Mouse (Mus musculus): ENCODE measurements around the gene Gm20824. TPM values are rescaled to one million over a fixed set of nuclear protein-coding genes. Genes with fewer than 3 reads are reported as not detected.
"Not testable (repeated sequence)": the region's sequence is repeated elsewhere in the genome, so short reads cannot be mapped to it uniquely, and the experiment has no call there.

The Gm20824 gene
- polyA plus RNA-seq (2014; fragmentation: Nextera tagmentation; extraction: Ambion mirVana), result not detected in 2 replicates

DNA sequence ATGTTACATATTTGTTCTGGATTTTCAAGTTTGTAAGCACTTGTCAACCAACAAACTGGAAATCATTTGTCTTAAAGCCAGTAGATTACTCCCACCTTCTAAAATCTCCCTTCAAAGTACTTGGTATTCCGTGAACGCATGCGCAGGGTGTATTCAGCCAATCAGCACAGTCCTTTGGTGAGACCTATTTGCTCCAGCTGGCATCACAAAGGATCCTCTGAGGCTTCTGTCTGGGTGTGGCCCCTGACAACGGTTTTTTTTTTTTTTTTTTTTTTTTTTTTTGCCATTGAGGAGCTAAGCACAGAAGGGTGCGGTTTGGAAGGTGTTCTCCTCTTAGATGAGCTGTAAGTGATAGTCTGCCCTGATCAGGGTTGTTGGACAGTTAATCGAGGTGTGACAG, at the start of gene Gm20824:
Gene Gm20824 (plus strand): TSS at position 301 of the 400 bp plus-strand sequence.
- not testable (repeated sequence) for H3K27ac ChIP-seq (replicated peaks; ENCODE audit: low read depth, low read length); H3K9me3 ChIP-seq (ENCODE audit: control insufficient read depth, low read length); H3K27me3 ChIP-seq (replicated peaks; ENCODE audit: control insufficient read depth, insufficient read depth, low read length); H3K36me3 ChIP-seq (ENCODE audit: control insufficient read depth, insufficient read depth, low read length); H3K4me3 ChIP-seq (ENCODE audit: low read depth, low read length); H3K4me1 ChIP-seq (ENCODE audit: control insufficient read depth, insufficient read depth, low read length); H3K4me2 ChIP-seq (ENCODE audit: low read depth, low read length); ATAC-seq (ENCODE audit: low read depth); DNase-seq (ENCODE audit: low spot score); H3K9ac ChIP-seq (ENCODE audit: low read depth, low read length)
- no CpG with 5 or more reads among the region's 6 CpGs for WGBS

Other genes with a start within 250 kb of the Gm20824 start
- not detected in 2 replicates for gene Gm20825, start 186.4 kb upstream of the Gm20824 start, polyA plus RNA-seq (2014; fragmentation: Nextera tagmentation; extraction: Ambion mirVana)